Mouse (Mus musculus) megakaryocyte, embryonic 14.5 days (primary cell): ENCODE results near the gene Lbx2. TPM values are rescaled to one million over a fixed set of nuclear protein-coding genes. Genes with fewer than 3 reads are reported as not detected.

Source experiments
- H3K27me3 ChIP-seq: replicated peaks from 2 replicates; pipeline ENCODE3; 2012; ENCODE audit warnings: inconsistent platforms
- H3K36me3 ChIP-seq: replicated peaks from 2 replicates; pipeline ENCODE3; 2012; ENCODE audit warnings: low read length, inconsistent platforms, mixed read lengths
- H3K4me1 ChIP-seq: 2 replicates; pipeline ENCODE4 v1.6.1; 2012; ENCODE audit warnings: inconsistent platforms
- H3K4me3 ChIP-seq: replicated peaks from 2 replicates; pipeline ENCODE3; 2012; ENCODE audit warnings: moderate library complexity, mild to moderate bottlenecking, inconsistent platforms
- H3K9me3 ChIP-seq: 2 replicates; pipeline ENCODE4 v1.6.1; 2012; ENCODE audit warnings: inconsistent platforms
- FLI1 ChIP-seq: IDR thresholded peaks from 2 replicates; pipeline ENCODE4 v1.6.1; 2012; ENCODE audit warnings: low read length, inconsistent platforms, mixed read lengths
- GATA1 ChIP-seq: IDR thresholded peaks from 3 replicates; pipeline ENCODE4 v1.6.1; 2012; ENCODE audit warnings: mixed read lengths, low read length, inconsistent platforms, borderline replicate concordance
- polyA plus RNA-seq: library from polyadenylated mRNA; stranded (reverse); fragments of >175 nt; gene quantifications from 2 replicates; pipeline ENCODE4 v1.2.3, GENCODE M21; 2012; ENCODE audit warnings: low replicate concordance; ENCODE audit not compliant: insufficient read depth

Lbx2 gene
- polyA plus RNA-seq: 3.3 TPM in 1 of 2 replicates, not detected in the other

DNA sequence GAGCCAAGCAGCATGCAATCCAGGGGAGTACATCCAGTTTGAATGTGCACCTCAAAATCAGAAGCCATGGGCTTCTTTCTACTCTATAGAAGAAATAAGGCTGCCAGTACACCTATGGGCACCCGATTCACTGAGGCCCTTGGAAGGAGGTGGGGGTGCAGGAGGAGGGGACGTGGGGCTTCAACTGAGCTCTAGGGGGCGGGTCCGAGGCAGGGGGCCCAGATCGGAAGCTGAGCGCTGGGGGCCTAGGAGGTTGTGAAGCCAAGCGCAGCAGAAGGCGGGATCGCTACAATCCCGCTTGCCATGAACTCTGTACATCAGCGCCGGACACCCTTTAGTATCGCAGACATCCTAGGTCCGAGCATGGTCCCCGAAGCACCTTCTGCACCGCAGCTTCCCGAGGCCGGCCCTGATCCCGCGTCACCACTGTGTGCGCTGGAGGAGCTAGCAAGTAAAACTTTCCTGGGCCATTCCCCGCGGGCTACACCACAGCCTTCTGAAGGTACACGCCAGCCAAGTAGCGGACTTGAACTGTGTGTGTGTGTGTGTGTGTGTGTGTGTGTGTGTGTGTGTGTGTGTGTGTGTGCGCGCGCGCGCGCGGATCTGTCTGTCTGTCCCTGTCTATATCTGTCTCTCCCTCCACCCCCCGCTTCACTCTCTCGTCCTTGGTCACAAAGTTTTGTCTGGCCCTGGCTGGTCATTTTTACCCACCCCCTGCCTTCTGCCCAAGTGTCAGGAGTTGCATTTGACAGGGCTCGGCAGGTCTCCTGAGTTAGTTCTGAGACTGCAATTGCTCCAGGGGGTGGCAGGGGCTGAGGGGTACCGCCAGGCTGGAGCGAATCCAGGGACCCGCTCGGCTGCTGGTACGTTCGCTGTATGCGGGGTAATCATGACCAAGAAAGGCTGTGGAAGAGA, at the start of gene Lbx2:
Lbx2 (plus strand) TSS at position 247 of the 915 bp plus-strand sequence.
- peak within 1 kb of the TSS; percentile 89 for H3K4me3 ChIP-seq
- peaks cover 13% of the 10 kb centered on the region for H3K36me3 ChIP-seq
- peaks cover 31% of the 10 kb centered on the region for H3K4me1 ChIP-seq
- peaks cover 78% of the 10 kb centered on the region for H3K27me3 ChIP-seq
- H3K9me3 ChIP-seq: no peaks in the 10 kb centered on the region
- TF ChIP-seq FLI1 (no peak), GATA1 (no peak)

DNA sequence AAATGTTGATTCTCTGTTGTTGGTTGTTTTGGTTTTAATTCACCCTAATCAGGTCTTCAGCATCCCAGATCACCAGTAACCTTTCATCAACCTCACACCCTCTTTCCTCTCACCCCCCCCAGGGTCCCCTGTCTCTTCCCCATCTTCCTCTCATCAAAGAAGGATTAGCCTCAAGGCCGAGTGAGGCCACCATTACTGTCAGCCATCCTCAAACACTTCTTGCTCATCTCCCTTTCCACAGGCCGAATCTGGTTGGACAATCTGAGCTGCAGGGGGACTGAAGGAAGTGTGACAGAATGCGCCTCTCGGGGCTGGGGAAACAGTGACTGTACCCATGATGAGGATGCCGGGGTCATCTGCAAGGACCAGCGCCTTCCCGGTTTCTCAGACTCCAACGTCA, 49.0 kb upstream of the Lbx2 start:
- no peak overlapping the region for H3K4me3 ChIP-seq
- TF ChIP-seq GATA1: no peak
- TF ChIP-seq FLI1: no peak
- no peaks in the 10 kb centered on the region for H3K27me3 ChIP-seq
- peaks cover 83% of the 10 kb centered on the region for H3K4me1 ChIP-seq
- peaks cover 41% of the 10 kb centered on the region for H3K36me3 ChIP-seq
- no peaks in the 10 kb centered on the region for H3K9me3 ChIP-seq

DNA sequence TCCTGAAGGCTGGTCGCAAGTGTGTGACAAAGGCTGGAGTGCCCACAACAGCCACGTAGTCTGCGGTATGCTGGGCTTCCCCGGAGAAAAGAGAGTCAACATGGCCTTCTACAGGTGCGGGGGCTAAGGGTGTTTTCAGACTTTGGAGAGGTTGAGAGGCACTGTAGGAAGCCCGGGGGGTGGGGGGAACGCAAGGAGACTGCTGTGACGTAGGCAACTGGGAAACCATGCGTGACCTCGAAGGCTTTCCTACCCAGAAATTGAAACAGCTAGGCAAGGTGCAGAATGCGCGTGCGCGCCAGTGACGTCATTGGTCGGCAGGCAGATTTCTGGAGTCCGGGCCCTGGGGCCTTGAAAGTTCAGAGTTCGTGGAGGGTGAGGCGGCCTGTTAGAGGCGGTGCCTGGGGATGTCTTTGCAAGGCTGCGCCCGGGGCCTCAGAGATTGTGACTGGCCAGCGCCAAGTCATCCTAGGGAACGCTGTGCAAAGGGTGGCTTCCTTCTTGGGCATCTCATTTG, 47.6 kb upstream of the Lbx2 start:
- Histone ChIP-seq H3K27me3 (no peaks in the 10 kb centered on the region), H3K9me3 (no peaks in the 10 kb centered on the region), H3K4me3 (peak overlapping the region; percentile 66), H3K36me3 (peaks cover 44% of the 10 kb centered on the region), H3K4me1 (peaks cover 87% of the 10 kb centered on the region)
- TF ChIP-seq GATA1 (no peak), FLI1 (no peak)

GRCm38 (mm10) chr6:83040601-83041000, 45.6 kb upstream of the Lbx2 start:
- Histone ChIP-seq H3K36me3 (peaks cover 54% of the 10 kb centered on the region), H3K4me3 (peak overlapping the region; percentile 71), H3K27me3 (no peaks in the 10 kb centered on the region), H3K4me1 (peaks cover 80% of the 10 kb centered on the region), H3K9me3 (no peaks in the 10 kb centered on the region)
- no peak for TF ChIP-seq FLI1
- TF ChIP-seq GATA1: no peak

GRCm38 (mm10) chr6:83043561-83043960, 42.6 kb upstream of the Lbx2 start:
- TF ChIP-seq GATA1 (no peak), FLI1 (no peak)
- Histone ChIP-seq H3K9me3 (no peaks in the 10 kb centered on the region), H3K4me1 (peaks cover 78% of the 10 kb centered on the region), H3K36me3 (peaks cover 41% of the 10 kb centered on the region), H3K4me3 (no peak overlapping the region), H3K27me3 (no peaks in the 10 kb centered on the region)

- Histone ChIP-seq H3K4me1 (peaks cover 78% of the 10 kb centered on the region), H3K27me3 (no peaks in the 10 kb centered on the region), H3K9me3 (no peaks in the 10 kb centered on the region), H3K4me3 (no peak overlapping the region), H3K36me3 (peaks cover 45% of the 10 kb centered on the region)
- TF ChIP-seq FLI1 (no peak), GATA1 (no peak)
Measured at GRCm38 (mm10) chr6:83043993-83044392, 42.2 kb upstream of the Lbx2 start.

- TF ChIP-seq FLI1 (no peak), GATA1 (no peak)
- peaks cover 52% of the 10 kb centered on the region for H3K36me3 ChIP-seq
- H3K27me3 ChIP-seq: no peaks in the 10 kb centered on the region
- H3K9me3 ChIP-seq: no peaks in the 10 kb centered on the region
- no peak overlapping the region for H3K4me3 ChIP-seq
- peaks cover 80% of the 10 kb centered on the region for H3K4me1 ChIP-seq
Measured at GRCm38 (mm10) chr6:83044742-83045141, 41.4 kb upstream of the Lbx2 start.

DNA sequence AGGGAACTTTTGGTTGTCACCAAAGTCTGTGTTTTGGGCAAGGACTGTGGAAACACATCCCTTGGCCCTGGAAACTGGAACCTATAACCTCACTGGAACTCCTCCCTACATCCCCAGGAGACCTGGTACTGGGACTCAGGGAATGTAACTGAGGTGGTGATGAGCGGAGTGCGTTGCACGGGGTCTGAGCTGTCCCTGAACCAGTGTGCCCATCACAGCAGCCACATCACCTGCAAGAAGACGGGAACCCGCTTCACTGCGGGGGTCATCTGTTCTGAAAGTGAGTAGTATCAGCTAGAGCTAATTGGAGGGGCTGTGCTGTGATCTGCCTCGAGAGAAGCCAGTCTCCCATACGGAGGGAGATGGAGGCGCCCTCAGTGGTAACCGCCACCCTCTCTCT, 36.8 kb upstream of the Lbx2 start:
- Histone ChIP-seq H3K4me3 (no peak overlapping the region), H3K9me3 (no peaks in the 10 kb centered on the region), H3K4me1 (peaks cover 80% of the 10 kb centered on the region), H3K36me3 (peaks cover 55% of the 10 kb centered on the region), H3K27me3 (no peaks in the 10 kb centered on the region)
- TF ChIP-seq FLI1 (no peak), GATA1 (no peak)

- peak overlapping the region; percentile 99 for H3K4me3 ChIP-seq
- TF ChIP-seq FLI1 (no peak), GATA1 (no peak)
- peaks cover 86% of the 10 kb centered on the region for H3K4me1 ChIP-seq
- no peaks in the 10 kb centered on the region for H3K27me3 ChIP-seq
- no peaks in the 10 kb centered on the region for H3K9me3 ChIP-seq
- peaks cover 80% of the 10 kb centered on the region for H3K36me3 ChIP-seq
Measured at GRCm38 (mm10) chr6:83053136-83053960, 32.8 kb upstream of the Lbx2 start.
